Mouse (Mus musculus) kidney, adult 2 months (tissue): Measurements from ENCODE around the gene Ccnjl. TPM values are rescaled to one million over a fixed set of nuclear protein-coding genes. Genes with fewer than 3 reads are reported as not detected.

Experiments
- DNase-seq: peaks from one replicate; pipeline ENCODE4 v3.0.0; 2021
- H3K27ac ChIP-seq: fragments of 200-500 bp; 2 replicates; pipeline ENCODE4 v1.5.1; 2012; ENCODE audit warnings: low read depth, low read length, control low read depth, inconsistent platforms; ENCODE audit not compliant: insufficient read depth
- H3K27me3 ChIP-seq: fragments of 200-500 bp; replicated peaks from 2 replicates; pipeline ENCODE4 v1.6.1; 2012; ENCODE audit warnings: mild to moderate bottlenecking, moderate library complexity, low read length, inconsistent platforms; ENCODE audit not compliant: control insufficient read depth, insufficient read depth
- H3K36me3 ChIP-seq: fragments of 200-500 bp; 2 replicates; pipeline ENCODE4 v1.6.1; 2012; ENCODE audit warnings: mild to moderate bottlenecking, moderate library complexity, low read length, inconsistent platforms; ENCODE audit not compliant: control insufficient read depth, insufficient read depth
- H3K4me1 ChIP-seq: fragments of 200-500 bp; 2 replicates; pipeline ENCODE4 v1.6.1; 2011; ENCODE audit warnings: low read length; ENCODE audit not compliant: control insufficient read depth, insufficient read depth
- H3K4me3 ChIP-seq: fragments of 200-500 bp; 2 replicates; pipeline ENCODE4 v1.5.1; 2011; ENCODE audit warnings: mild to moderate bottlenecking, low read depth, low read length, control low read depth; ENCODE audit not compliant: insufficient read depth
- CTCF ChIP-seq: fragments of 200-500 bp; conservative IDR thresholded peaks from 2 replicates; pipeline ENCODE4 v1.5.1; 2011; ENCODE audit warnings: low read depth, mild to moderate bottlenecking, control low read depth, low read length, moderate library complexity, mixed read lengths; ENCODE audit not compliant: insufficient read depth, insufficient read length
- POLR2A ChIP-seq: fragments of 200-500 bp; IDR thresholded peaks from one replicate; pipeline ENCODE4 v1.6.1; 2011; ENCODE audit warnings: low read depth, low read length, control low read depth
- WGBS: fragments of 180-500 bp; shearing (Covaris S2); methylation state at CpG from one replicate; pipeline ENCODE4 v1.1.7; 2018; 5-methylcytosine and 5-hydroxymethylcytosine counted together
- polyA plus RNA-seq: library from polyadenylated mRNA; depleted of rRNA; stranded (reverse); fragments of >200 nt; gene quantifications from 2 replicates; pipeline ENCODE4 v1.2.3, GENCODE M21; 2012

Ccnjl gene
- polyA plus RNA-seq, 1 experiment = 1.0 TPM

DNA sequence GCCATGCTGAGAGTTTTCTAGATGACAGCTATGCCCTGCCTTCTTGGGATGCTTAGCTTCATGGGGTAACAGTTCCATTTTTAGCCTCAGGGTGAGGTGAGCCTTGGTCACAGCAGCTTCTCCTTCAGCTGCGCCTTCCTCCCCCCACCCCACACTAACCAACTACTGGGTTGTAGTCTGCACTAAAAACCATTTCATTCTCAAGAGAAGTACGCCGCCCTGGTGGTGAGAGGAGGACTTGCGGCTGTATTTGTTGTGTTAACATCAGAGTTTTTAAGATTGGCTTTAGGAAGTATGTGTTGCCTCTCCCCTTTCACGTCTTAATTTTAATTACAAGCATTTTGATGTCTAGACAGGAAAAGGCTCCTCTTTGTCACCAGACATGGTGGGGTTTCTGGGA, 39.7 kb downstream of the Ccnjl start:
- DNase-seq = peak; percentile 52

DNA sequence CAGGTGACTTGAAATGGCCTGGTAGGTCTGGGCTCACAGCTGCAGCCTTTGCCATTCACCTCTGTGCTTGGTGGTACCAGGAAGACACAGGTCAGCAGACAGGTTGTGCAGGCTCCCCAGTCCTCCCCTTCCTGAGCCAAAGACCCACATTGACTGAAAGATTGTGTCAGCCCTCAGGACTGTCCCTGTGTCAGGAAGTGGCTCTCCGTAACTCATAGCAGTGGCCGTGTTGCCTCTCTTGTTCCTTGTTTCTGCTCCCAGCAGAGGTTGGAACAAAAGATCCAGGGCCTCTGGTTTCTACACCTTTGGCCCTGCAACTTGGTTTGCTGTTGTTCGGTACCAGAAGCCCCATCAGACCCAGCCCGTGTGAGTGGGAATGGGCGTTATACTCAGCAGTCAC, 40.6 kb downstream of the Ccnjl start:
- Histone ChIP-seq H3K4me1 (no peaks in the 10 kb centered on the region), H3K36me3 (no peaks in the 10 kb centered on the region), H3K27me3 (no peaks in the 10 kb centered on the region), H3K4me3 (no peak overlapping the region), H3K27ac (no peak overlapping the region)
- WGBS = 60% methylated on average over 5 of the region's 5 CpGs
- TF ChIP-seq POLR2A (no peak), CTCF (no peak)
- no peak for DNase-seq

More for the DNA sequence above, 39.7 kb downstream of the Ccnjl start:
- TF ChIP-seq CTCF (peak; percentile 70), POLR2A (no peak)
- H3K4me3 ChIP-seq = no peak overlapping the region
- no peaks in the 10 kb centered on the region for H3K27me3 ChIP-seq
- no peaks in the 10 kb centered on the region for H3K4me1 ChIP-seq
- no peak overlapping the region for H3K27ac ChIP-seq
- 72% methylated on average over 5 of the region's 5 CpGs for WGBS
- no peaks in the 10 kb centered on the region for H3K36me3 ChIP-seq

DNA sequence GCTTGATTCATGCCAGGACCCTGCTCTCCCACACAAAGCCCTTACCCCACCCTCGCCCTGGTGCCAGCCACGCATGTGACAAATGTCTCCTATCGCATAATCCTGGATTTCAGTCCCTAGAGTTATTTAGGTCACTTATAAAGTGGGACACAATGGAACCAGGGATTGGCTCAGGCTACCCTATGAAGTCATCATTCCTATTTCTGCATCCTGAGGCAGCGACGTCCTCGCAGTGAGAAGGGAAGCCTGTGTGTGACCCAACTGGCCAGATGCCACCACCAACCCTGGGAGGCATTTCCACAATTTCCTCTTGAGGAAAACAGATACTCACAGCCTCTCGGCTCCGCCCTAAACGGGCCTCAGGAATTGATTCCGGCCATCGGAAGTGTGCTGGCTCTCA, 41.0 kb downstream of the Ccnjl start:
- DNase-seq = peak; percentile 91
- Histone ChIP-seq H3K27ac (peak overlapping the region; percentile 48; the same call in 1 of the 2 replicates), H3K4me1 (no peaks in the 10 kb centered on the region), H3K4me3 (no peak overlapping the region), H3K36me3 (no peaks in the 10 kb centered on the region), H3K27me3 (no peaks in the 10 kb centered on the region)
- TF ChIP-seq CTCF (no peak), POLR2A (no peak)
- WGBS = 48% methylated on average over 11 of the region's 11 CpGs

DNA sequence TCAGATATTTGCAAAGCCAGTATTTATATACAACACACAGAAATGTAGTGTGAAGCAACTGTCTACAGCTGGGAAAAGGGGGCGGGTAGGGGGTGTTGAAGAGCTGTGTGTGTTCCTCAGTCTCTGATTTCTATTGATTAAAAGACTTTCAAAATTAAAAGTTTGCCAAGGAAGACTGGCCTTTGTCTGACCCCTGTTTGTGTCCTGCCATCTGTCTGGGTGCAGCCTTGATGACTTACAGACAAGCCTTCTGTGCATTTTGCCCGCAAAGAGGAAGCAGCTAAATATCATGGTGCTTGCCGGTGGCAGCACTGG, 46.4 kb downstream of the Ccnjl start:
- Histone ChIP-seq H3K27ac (no peak overlapping the region), H3K36me3 (no peaks in the 10 kb centered on the region), H3K27me3 (no peaks in the 10 kb centered on the region), H3K4me3 (no peak overlapping the region), H3K4me1 (no peaks in the 10 kb centered on the region)
- no peak for TF ChIP-seq POLR2A
- no peak for TF ChIP-seq CTCF
- 42% methylated on average over 3 of the region's 3 CpGs for WGBS
- no peak for DNase-seq

DNA sequence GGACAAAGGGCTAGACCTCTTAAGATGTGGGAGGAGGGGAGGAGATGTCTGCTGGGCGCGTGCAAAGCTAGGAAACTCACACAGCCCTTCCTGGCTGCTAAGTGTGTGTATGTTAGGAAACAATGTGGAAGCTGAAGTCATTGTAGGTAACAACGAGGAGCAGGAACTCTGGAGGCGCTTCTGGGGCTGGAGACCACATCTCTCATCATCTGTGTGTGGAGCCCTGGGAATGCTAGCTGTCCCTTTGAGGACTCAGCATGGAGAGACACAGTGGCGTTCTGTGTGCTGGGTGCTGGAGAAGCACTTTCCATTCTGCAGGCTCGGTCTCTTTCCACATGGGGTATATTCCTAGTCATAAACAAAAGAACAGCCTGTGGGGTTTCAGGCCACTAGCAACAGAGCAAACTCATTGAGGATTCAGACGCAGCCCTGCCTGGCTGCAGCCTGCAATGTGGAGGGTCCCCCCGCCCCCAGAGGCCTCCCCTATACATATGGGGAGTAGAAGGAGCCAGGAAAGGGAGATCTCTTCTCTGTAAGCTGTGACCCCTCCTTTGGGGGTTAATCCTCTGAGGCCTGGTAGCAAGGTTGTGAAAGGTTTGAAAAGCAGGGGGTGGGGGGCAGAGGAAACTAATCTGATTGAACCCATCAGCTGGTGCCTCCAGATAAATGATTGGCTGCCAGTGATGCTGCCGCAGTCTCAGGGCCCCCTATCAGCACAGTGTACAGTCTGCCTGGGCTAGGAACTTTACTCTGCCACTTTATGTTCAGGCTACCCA, 47.0 kb downstream of the Ccnjl start:
- H3K4me1 ChIP-seq = no peaks in the 10 kb centered on the region
- DNase-seq = no peak
- H3K4me3 ChIP-seq = no peak overlapping the region
- H3K27ac ChIP-seq = no peak overlapping the region
- H3K27me3 ChIP-seq = no peaks in the 10 kb centered on the region
- H3K36me3 ChIP-seq = no peaks in the 10 kb centered on the region
- WGBS = 54% methylated on average over 9 of the region's 9 CpGs
- TF ChIP-seq POLR2A (no peak), CTCF (no peak)

DNA sequence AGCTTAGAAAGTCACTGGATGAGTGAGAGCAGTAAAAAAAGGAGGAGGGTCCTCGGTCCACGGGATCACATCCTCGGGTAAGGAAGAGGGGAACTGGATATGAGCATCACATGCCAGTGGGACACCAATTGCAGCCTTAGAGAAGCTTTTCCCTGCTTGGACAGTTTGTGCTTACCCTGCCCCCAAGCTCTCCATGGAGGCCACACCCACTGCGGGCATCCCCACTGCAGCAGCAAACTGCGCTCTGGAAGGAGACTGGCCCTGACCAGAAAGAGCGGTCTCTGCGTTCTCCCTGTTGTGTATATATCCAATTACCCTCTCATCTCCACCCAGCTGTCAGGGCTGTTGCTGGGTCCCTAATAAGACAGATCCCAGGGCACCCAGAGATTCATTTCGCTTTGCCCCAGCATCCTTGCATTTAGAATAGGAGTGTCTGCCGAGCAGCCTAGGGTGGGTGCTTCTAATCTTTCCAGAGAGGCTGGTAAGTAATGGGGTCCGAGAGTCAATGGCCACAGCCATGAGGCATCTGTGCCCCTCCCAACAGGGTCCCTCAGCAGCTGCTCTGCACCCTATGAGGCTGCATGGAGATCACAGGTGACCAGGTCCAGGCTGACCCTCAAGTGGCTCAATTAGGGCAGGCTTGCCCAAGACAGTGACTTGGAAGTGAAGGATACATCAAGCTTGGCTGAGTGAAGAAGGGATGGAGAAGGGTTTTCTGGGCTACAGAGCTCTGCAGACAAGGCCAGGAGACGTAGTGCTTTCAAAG, 49.3 kb downstream of the Ccnjl start:
- Histone ChIP-seq H3K27ac (no peak overlapping the region), H3K27me3 (no peaks in the 10 kb centered on the region), H3K36me3 (no peaks in the 10 kb centered on the region), H3K4me3 (no peak overlapping the region), H3K4me1 (no peaks in the 10 kb centered on the region)
- DNase-seq = no peak
- TF ChIP-seq POLR2A (no peak), CTCF (no peak)
- 70% methylated on average over 11 of the region's 11 CpGs for WGBS

DNA sequence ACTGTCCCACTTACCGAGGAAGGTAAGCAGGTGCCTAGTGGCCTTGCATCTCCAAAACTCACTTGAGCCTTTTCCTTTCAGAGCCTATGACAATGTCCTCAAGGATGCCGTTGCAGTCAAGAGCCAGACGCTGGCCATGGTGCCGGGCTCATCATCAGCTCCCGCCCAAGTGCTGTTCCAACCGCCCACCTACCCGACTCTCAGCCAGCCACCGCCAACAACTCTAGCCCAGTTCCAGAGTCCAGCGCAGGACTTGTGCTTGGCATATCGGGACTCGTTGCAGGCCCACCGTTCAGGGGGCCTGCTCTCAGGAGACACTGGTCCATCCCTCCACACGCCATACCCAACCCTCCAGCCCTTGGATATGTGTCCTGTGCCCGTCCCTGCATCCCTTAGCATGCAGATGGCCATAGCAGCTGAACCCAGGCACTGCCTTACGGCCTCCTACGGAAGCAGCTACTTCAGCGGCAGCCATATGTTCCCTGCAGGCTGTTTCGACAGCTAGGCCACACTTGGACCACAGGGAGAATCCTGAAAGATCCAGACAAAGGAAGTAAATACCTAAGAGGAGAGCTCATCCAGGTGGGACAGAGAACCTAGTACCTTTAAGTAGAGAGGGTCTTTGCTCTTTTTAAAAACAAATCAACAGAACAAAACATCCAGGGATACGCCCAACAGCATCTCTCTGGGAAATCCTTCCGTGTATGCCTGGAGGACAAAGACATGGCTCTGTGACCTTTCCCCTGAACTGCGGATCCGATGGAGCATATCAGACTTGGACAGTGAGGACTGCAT, 56.8 kb downstream of the Ccnjl start:
- H3K4me3 ChIP-seq = no peak overlapping the region
- TF ChIP-seq CTCF = no peak
- TF ChIP-seq POLR2A = no peak
- no peaks in the 10 kb centered on the region for H3K4me1 ChIP-seq
- H3K27ac ChIP-seq = no peak overlapping the region
- no peak for DNase-seq
- H3K27me3 ChIP-seq = no peaks in the 10 kb centered on the region
- no peaks in the 10 kb centered on the region for H3K36me3 ChIP-seq
- 87% methylated on average over 22 of the region's 22 CpGs for WGBS
